Mouse (Mus musculus): Measurements from ENCODE around the gene Gmpr. TPM values are rescaled to one million over a fixed set of nuclear protein-coding genes. Genes with fewer than 3 reads are reported as not detected.

Gmpr gene
- polyA plus RNA-seq, 1 experiment: 296 TPM

- peaks cover 28% of the 10 kb centered on the region for H3K9me3 ChIP-seq
- H3K27me3 ChIP-seq (replicated peaks): no peaks in the 10 kb centered on the region
- no peak overlapping the region for H3K4me3 ChIP-seq (replicated peaks)
- H3K36me3 ChIP-seq (replicated peaks; ENCODE audit: low read length): peaks cover 2% of the 10 kb centered on the region
- peaks cover 13% of the 10 kb centered on the region for H3K4me1 ChIP-seq
- TF ChIP-seq FLI1 (IDR thresholded peaks at IDR 0.05; ENCODE audit: low read length) (no peak), GATA1 (IDR thresholded peaks at IDR 0.05; ENCODE audit: borderline replicate concordance, low read length) (no peak)
Measured at GRCm38 (mm10) chr13:45499906-45500305, 7.3 kb upstream of the Gmpr start.

DNA sequence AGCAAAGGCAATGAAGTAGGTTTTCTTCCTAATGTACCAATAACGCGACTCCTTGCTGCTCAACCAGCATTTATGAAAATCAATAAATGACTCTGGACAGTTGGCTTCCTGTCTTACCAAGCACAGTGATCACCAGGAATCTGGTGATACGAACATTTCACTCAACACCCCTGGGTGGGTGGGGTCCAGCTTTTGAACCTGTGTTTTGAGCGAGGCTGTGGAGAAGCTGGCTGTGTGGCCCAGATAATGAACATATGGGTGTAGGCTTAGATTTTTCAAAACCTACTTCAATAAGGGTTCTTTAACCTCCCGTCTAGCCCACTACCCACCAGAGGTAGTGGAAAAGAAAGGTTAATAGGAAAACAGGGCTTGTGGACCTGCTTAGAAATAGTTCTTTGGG lies 4.5 kb upstream of the Gmpr start:
- Histone ChIP-seq H3K4me1 (peaks cover 29% of the 10 kb centered on the region), H3K4me3 (replicated peaks) (no peak overlapping the region), H3K36me3 (replicated peaks; ENCODE audit: low read length) (peaks cover 3% of the 10 kb centered on the region)

GRCm38 (mm10) chr13:45505546-45505945 lies 1.7 kb upstream of the Gmpr start:
- Histone ChIP-seq H3K27me3 (replicated peaks) (no peaks in the 10 kb centered on the region), H3K4me3 (replicated peaks) (no peak overlapping the region), H3K9me3 (peaks cover 16% of the 10 kb centered on the region), H3K4me1 (peaks cover 49% of the 10 kb centered on the region), H3K36me3 (replicated peaks; ENCODE audit: low read length) (peaks cover 6% of the 10 kb centered on the region)
- TF ChIP-seq GATA1 (IDR thresholded peaks at IDR 0.05; ENCODE audit: borderline replicate concordance, low read length) (no peak), FLI1 (IDR thresholded peaks at IDR 0.05; ENCODE audit: low read length) (no peak)

More for the DNA sequence above, 4.5 kb upstream of the Gmpr start:
- Histone ChIP-seq H3K9me3 (peaks cover 24% of the 10 kb centered on the region), H3K27me3 (replicated peaks) (no peaks in the 10 kb centered on the region)
- TF ChIP-seq GATA1 (IDR thresholded peaks at IDR 0.05; ENCODE audit: borderline replicate concordance, low read length) (no peak), FLI1 (IDR thresholded peaks at IDR 0.05; ENCODE audit: low read length) (no peak)

DNA sequence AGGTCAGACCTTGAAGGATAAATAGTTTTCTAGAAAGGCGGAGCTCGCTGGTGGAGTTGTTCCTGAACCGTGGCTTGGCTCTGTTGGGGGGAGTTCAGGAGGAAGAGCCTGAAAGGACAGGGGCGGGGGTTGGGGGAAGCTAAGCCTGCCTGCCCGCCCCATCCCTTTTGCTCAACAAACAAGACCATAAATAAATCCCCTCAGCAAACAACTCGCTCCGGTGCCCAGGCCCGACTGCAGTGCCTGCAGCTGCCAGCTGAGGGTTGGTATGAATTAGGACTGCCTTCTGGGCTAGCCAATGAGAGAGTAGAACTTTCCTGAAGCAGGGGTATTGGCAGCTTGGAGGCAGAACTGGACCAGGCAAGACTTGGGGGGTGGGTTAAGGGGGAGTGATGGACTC lies 1.3 kb downstream of the Gmpr start:
- H3K4me1 ChIP-seq: peaks cover 79% of the 10 kb centered on the region
- H3K36me3 ChIP-seq (replicated peaks; ENCODE audit: low read length): peaks cover 27% of the 10 kb centered on the region
- no peak for TF ChIP-seq FLI1 (IDR thresholded peaks at IDR 0.05; ENCODE audit: low read length)
- TF ChIP-seq GATA1 (IDR thresholded peaks at IDR 0.05; ENCODE audit: borderline replicate concordance, low read length): no peak
- peak overlapping the region; percentile 95 for H3K4me3 ChIP-seq (replicated peaks)
- H3K9me3 ChIP-seq: peaks cover 10% of the 10 kb centered on the region
- H3K27me3 ChIP-seq (replicated peaks): no peaks in the 10 kb centered on the region

- Histone ChIP-seq H3K4me1 (peaks cover 83% of the 10 kb centered on the region), H3K4me3 (replicated peaks) (peak overlapping the region; percentile 76)
- no peak for TF ChIP-seq FLI1 (IDR thresholded peaks at IDR 0.05; ENCODE audit: low read length)
- TF ChIP-seq GATA1 (IDR thresholded peaks at IDR 0.05; ENCODE audit: borderline replicate concordance, low read length): no peak
Measured at GRCm38 (mm10) chr13:45509366-45509765, 2.1 kb downstream of the Gmpr start.

DNA sequence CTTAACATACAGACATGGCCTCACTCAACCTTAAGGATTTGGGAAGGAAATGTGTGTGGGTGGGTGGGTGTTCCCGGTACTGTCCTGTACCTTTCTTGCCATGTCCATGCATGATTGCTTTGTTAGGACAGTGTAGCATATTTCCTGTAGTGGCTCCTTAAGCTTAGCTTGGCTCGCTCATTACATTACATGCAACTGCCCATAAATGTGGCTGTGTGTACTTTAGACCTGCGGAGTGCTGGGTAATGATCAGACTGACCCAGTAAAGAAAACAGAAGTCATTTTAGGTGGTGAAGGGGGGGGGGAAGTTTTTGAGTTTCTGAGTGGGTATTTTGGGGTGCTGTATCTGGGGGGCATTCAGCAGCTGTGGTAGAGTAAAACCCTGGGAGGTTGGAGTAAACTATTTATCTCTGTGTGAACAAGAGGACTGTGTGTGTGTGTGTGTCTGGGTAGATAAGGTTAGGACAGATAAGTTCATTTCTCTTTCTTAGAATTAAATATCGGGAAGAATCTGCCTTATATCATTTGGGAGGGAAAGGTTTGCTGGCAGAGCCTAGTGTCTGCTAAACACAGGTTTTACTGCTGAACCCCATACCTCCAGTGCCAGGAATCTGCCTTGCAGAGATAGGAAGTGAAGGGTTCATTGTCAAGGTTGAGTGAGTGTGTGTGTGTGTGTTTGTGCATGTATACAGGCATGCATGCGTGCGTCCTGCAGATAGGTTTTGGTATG lies 4.6 kb downstream of the Gmpr start:
- H3K9me3 ChIP-seq: no peaks in the 10 kb centered on the region
- TF ChIP-seq GATA1 (IDR thresholded peaks at IDR 0.05; ENCODE audit: borderline replicate concordance, low read length) (no peak), FLI1 (IDR thresholded peaks at IDR 0.05; ENCODE audit: low read length) (no peak)
- H3K36me3 ChIP-seq (replicated peaks; ENCODE audit: low read length): peaks cover 56% of the 10 kb centered on the region
- H3K27me3 ChIP-seq (replicated peaks): no peaks in the 10 kb centered on the region
- peak overlapping the region; percentile 81 for H3K4me3 ChIP-seq (replicated peaks)
- peaks cover 93% of the 10 kb centered on the region for H3K4me1 ChIP-seq

More at GRCm38 (mm10) chr13:45509366-45509765, 2.1 kb downstream of the Gmpr start:
- Histone ChIP-seq H3K27me3 (replicated peaks) (no peaks in the 10 kb centered on the region), H3K9me3 (peaks cover 9% of the 10 kb centered on the region), H3K36me3 (replicated peaks; ENCODE audit: low read length) (peaks cover 34% of the 10 kb centered on the region)

DNA sequence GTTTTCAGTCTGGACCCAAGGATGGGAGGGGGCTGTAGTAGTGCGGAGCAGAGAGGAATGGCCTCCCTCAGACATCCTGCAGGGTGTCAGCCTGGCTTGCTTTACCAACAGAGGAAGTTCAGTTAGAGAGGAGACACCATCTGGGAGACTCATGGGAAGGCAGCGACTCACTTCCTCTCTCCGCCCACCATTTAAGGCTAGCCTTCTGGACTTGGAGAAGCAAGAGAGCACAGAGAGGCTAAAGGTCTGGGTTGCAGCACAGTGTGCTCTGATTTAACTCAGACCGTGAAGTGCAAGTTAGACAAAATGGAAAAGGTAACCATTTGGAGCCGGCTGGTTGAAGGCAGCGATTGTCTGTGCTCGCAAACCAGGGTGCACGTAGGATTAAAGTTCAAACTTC lies 5.3 kb downstream of the Gmpr start:
- no peak for TF ChIP-seq FLI1 (IDR thresholded peaks at IDR 0.05; ENCODE audit: low read length)
- TF ChIP-seq GATA1 (IDR thresholded peaks at IDR 0.05; ENCODE audit: borderline replicate concordance, low read length): no peak
- H3K4me3 ChIP-seq (replicated peaks): peak overlapping the region; percentile 81
- H3K9me3 ChIP-seq: no peaks in the 10 kb centered on the region
- H3K36me3 ChIP-seq (replicated peaks; ENCODE audit: low read length): peaks cover 63% of the 10 kb centered on the region
- no peaks in the 10 kb centered on the region for H3K27me3 ChIP-seq (replicated peaks)
- H3K4me1 ChIP-seq: peaks cover 90% of the 10 kb centered on the region

DNA sequence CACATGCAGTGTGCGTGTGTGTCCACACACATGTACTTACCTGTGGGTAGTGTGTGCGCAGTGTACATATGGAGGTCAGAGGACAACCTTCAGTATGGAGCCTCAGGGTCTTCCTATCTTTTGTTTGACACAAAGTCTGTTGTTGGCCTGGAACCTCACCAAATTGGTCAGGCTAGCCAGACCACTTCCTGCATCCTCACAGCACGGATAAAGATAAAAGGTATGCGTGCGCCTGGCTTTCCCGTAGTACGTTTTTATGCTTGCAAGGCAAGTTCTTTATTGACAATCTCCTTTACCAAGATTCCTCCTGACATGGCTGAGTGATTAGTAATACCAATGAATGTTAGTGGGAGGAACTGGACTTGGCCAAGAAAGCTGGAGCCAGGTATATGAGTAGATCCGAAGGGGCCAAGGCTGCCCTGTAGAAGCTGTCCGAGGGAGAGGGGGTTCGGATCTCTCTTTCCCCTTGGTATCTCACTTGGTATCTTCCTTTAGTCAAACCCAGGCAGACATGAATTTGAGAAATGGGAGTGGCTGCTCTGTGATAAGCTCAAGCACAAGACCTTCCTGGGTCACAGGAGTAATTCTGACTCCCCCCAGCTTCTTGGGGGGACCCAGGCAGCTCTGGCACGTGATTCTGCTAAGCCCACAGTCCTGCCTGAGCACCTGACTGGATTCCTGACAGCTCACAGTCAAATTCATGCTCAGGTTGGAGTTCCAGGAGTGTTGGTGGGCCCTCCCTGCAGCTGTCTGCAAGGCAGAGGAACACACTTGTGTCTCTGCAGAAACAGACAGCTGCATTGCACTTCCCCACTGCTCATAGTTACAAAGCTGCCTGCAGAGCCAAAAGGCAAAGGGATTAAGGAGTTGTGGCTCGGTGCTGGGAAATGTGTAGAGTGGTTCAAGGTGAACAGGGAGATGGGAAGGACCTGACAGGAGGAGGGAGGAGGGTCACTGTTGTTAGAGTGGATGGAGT lies 6.1 kb downstream of the Gmpr start:
- no peaks in the 10 kb centered on the region for H3K27me3 ChIP-seq (replicated peaks)
- peaks cover 70% of the 10 kb centered on the region for H3K36me3 ChIP-seq (replicated peaks; ENCODE audit: low read length)
- H3K4me1 ChIP-seq: peaks cover 87% of the 10 kb centered on the region
- TF ChIP-seq FLI1 (IDR thresholded peaks at IDR 0.05; ENCODE audit: low read length): no peak
- no peak for TF ChIP-seq GATA1 (IDR thresholded peaks at IDR 0.05; ENCODE audit: borderline replicate concordance, low read length)
- peak overlapping the region; percentile 81 for H3K4me3 ChIP-seq (replicated peaks)
- H3K9me3 ChIP-seq: no peaks in the 10 kb centered on the region

DNA sequence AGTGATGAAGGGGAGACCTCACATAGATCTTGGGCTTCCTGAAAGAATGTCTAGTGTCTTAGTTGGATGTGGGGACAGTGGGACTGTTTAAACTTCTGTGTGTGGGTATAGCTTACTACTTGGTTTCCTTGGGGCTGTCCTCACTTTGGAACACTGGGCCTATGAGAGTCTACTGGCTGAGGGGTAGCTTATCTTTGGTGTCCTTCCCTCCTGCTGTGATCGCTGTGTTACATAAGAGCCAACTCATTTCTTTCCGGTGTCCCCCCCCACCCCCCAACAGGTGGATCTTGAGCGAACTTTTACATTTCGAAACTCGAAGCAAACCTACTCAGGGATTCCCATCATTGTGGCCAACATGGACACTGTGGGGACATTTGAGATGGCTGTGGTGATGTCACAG lies 6.9 kb downstream of the Gmpr start:
- Histone ChIP-seq H3K4me3 (replicated peaks) (no peak overlapping the region), H3K4me1 (peaks cover 79% of the 10 kb centered on the region), H3K36me3 (replicated peaks; ENCODE audit: low read length) (peaks cover 78% of the 10 kb centered on the region), H3K9me3 (no peaks in the 10 kb centered on the region), H3K27me3 (replicated peaks) (no peaks in the 10 kb centered on the region)
- TF ChIP-seq GATA1 (IDR thresholded peaks at IDR 0.05; ENCODE audit: borderline replicate concordance, low read length): no peak
- no peak for TF ChIP-seq FLI1 (IDR thresholded peaks at IDR 0.05; ENCODE audit: low read length)
